Mouse (Mus musculus) neutrophil, adult 5-6 weeks (primary cell): ENCODE data around the gene Gdf7. TPM values are rescaled to one million over a fixed set of nuclear protein-coding genes. Genes with fewer than 3 reads are reported as not detected.

Experiments used
- ATAC-seq: fragments of 151-379, 151-347 bp; 2 replicates; pipeline ENCODE4 v1.8.0; 2017; ENCODE audit warnings: mild to moderate bottlenecking, moderate TSS enrichment; ENCODE audit not compliant: insufficient number of reproducible peaks, poor library complexity, low FRiP score, severe bottlenecking; ENCODE audit errors: extremely low read depth
- total RNA-seq: library from RNA; stranded (forward); fragments of 200-1000 nt; gene quantifications from 2 replicates; pipeline ENCODE4 v1.2.3, GENCODE M21; 2017

Gene Gdf7
- total RNA-seq, 1 experiment from 2014 or later = not detected

DNA sequence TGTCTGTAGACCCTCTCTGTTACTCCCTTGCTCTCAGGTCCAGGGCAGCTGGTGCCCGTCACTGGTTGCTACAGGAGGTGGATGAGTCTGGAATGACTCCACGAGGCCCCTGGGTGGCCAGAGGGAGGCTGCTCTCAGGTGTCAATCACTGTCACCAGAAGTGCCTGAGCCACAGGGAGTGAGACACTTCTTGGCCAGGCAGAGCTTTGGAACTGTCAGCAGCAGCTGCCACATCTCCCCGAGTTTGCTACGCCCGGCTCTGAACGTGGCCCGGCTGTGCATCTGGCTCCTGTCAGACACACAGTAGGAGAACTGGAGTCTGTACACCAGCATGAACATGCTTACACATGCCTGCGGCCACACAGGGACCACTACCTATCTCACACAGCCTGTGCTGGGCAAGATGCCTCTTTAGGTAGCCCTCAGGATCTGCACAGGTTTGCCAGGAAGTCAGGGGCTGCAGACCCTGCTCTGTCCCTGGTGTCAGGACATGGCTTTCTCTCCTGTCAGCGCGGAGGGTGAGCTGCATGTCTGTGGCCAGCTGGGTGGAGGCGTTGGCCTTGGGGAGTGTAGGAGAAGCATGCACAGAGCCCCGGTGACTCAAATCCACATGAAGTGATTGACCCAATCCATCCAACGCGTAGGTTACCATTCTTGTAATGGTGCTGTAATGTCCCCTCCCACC is 29.9 kb upstream of the Gdf7 start:
- ATAC-seq = no peak

DNA sequence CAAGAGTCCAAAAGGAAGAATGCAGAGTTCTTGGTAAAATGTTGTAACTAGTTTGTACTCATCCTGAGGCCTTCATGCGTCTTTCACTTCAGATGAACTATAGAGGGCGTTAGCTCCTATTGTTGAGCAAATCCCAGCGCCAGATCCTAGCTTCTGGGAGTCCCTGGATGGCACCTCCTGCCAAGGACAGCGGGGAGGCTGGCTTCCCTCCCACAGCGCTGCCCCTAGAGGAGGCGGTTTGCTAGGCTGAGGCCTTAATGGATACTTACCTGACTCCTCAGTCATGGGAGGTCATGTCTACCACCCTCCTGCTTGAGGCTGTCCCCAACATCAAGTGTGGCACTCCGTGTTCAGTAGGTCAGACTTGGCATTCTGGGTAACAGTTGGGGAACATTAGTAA is 27.5 kb upstream of the Gdf7 start:
- ATAC-seq = no peak

DNA sequence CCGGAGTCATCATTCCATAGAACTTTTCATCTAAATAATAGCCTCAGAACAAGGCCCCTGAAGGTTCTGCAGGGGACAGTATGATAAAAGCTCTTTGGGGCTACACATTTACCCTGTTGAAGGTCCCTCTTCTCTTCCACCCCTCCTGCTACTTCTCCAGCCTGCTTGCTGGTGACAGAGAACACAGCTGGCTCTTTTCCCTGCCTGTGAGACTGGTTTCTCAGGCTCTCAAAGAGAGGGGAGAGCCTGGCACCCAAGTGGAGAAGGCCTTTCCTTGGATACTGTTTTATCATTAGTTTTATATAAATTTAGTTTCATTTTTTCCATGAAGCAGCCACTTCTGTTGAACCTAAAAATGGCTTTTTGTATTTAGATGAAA is 25.9 kb upstream of the Gdf7 start:
- no peak for ATAC-seq

DNA sequence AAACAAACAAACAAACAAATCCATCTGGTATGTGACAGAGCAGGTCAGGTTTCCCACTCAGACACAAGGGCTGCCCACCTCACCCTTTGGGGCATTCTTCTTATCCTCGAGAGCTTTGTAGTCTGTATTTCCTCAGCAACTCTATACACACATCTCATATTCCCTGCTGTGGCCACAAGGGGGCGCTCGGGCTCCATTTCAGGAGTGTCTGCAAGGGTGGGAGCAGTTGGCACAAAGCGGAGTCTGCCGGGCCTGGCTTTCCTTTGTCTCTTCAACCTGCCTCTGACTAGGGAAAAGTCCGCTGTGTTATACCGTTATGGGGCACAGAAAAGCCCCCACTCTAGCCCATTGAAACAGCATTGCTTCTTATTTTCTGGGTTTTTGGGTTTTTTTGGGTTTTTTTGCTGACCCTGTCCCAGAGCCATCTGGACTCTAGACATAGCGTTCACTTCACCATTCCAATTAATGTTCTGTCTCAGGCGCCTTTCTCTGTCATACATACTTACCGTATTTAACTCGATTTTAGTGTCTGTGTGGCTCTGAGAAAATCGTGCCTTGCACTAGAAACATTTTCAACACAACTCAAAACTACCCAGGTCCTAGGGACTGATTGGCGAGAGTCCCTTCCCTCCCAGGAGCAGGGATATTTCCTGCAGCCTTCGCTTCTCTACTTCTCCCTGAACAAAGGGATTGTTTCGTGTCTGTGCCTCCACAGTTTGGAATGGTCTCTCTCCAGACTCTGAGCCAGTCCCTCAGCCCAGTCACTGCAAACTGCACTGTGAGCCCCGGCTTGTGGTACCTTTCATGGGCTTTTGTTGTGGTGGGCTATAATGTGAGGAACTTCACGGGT is 25.3 kb upstream of the Gdf7 start:
- peak; percentile 87 for ATAC-seq

DNA sequence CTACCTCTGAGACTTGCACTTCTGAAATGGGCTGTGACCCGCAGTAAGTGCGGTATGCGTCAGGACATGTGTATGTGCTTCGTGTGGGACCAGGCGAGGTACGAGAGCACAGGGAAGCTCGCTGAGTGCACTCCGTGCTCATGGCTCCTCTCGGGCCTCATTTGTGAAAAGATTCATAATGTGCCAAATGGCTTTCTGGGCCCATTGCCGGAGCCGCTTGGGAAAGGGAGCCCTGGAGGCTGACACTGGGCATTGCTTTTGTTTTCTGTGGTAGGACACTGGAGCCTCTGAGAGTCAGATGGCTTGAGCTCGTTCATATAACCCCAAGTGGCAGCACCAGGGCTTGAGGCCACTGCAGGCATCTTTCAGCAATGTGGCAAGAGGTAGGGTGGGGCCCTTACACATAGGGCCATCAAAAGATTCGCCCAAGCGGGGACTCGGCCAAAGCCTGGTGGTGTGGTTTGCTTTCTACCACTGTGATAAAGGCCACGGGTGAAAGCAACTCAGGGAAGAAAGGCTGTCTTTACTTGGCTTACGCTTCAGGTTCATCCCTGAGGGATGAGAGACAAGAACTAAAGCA is 24.3 kb upstream of the Gdf7 start:
- no peak for ATAC-seq

DNA sequence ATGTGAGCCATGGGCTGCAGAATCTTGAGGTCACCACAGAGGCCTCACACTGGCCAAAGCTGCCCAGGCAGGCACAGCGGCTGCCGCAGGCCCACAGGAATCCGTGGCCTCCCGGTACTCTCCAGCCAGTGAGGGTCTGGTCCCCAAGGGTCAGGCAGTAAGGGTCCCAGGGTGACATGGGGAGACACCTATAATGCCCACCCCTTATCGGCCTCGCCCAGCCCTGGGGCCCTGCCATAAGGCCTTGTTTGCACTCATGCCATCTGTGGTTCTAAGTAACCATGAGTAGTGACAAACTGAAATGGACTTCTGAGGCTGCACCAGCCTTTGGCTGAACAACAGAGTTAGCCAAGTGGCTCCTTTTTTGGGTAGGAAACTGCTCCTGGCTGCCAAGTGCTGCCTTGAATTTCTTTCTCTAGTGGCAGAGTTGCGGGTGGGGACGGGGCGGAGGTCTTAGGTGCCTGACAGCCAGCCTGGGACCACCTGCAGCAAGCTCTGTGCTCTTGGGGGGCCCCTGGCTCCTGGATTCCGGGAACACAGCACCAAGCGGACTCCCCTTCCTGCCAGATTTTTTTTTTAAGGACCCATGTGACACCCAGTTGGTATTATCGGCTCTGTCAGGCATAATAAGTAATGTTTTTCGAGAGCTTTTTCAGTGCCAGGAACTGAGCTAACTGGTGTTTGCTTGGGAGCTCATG is 23.6 kb upstream of the Gdf7 start:
- ATAC-seq = no peak

DNA sequence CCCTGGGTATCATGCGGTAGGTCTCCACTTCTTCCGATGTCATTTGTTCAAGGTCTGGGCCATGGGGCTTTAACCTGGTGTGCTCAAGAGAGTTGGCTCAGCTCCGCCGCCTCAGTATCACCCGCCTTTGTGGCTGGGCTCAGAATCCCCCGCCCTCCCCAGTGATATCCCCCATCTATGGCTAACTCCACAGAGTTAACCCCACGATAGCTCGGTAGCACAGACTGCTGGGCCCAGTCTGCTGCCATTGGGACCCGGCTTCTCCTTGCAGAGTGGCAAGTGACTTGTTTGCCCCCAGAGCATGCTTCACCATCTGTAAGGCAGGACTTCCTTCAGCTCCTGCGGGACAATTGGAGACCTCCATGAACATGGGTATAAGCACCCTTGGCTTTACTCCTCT is 22.3 kb upstream of the Gdf7 start:
- ATAC-seq = no peak

DNA sequence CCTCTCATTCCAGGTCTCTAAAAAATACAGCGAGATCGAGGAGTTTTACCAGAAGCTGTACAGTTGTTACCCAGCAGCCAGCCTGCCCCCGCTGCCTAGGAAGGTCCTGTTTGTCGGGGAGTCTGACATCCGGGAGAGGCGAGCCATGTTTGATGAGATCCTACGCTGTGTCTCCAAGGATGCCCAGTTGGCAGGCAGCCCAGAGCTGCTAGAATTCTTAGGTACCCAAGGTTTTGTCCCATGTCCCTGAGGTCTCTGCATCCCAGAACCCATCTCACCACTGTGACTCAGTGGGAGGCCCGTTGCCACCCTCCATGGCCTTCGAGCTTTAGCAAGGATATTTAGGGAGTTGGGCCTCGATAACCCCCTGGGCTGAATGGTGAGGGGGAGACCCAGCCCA is 19.8 kb upstream of the Gdf7 start:
- ATAC-seq = no peak

DNA sequence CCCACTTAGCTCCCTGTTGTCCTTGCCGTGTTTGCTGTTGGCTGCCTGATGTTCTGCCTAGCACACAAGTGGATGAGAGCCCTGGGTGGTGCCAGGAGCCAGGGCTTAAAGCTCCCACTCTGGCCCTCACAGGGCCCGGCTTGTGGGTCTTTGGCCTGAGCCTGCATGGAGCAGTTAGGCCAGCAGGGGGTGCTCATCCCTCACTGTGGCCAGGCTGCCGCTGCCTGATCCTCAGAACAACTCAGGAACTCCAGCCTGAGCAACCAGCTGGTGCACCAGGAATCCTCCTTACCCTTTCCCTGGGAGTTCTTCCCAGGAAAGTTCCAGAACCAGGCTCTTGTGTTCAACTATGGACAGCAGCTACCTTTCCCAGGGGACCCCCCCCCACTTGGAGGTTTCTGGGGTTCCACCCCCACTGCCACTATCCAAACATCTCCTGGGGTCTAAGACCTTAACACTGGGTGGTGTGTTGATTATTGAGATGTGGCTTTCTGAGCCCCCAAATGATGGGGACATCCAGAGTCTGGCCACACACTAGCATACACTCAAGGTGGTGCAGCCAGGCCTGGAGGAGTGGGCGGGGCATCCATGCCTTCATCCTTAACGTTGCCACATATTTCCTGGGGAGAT is 18.4 kb upstream of the Gdf7 start:
- ATAC-seq = peak; percentile 73

DNA sequence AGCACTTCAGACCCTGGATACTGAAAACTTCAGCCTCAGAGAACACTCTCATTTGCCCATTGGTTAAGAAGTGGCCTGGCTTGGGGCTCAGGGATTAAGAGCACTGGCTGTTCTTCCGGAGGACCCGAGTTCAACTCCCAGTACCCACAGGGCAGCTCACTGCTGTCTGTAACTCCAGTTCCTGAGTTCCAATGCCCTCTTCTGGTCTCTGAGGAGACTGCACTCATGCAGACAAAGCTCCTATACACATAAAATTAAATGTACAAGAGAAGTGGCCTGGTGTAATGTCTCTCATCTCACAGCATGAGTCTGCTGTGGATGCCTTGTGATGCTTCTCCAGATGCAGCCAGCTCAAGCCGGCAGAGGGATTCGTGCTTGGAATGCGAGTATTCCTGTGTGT is 14.8 kb upstream of the Gdf7 start:
- ATAC-seq = no peak

DNA sequence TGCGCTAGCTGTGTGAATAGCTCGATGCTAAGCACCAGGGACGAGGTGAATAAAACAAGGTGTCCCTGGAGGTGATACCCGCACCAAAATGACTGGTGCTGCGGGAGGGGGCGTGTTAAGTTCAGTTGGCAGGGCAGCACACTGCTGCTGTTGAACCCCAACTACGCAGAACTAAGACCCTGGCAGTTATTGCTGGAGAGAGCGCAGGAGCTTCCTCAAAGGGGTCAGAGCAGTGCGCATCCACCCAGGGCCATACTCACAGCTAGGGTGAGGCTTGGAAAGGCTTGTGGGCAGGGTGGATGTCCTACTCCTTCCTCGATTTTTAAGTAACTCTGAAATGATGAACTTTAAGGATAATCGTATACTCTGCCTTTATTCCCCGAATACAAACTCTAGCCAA is 12.0 kb upstream of the Gdf7 start:
- no peak for ATAC-seq

DNA sequence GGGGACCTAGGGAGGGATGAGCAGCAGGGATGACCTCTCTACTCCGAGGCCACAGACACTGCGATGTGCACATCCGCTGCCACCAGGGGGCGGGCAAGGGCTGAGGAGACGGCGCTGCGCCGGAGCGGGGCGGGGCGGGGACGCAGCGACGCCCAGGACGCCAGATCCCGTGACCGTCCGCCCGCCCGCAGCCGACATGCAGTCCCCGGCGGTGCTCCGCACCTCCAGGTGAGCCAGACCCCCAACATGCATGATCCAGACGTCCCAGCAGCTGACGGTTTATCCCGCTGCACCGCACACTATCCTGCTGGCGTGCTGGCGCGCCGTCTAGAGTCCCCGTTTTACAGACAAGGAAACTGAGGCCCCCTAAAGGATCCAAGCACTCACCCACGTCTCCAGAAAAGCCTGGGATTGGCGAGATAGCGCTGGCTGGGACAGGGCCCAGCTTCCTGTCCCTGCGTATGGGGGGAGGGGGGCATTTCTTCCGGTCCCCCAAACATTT is 11.6 kb upstream of the Gdf7 start, which contains the start of gene Hs1bp3:
TSS of gene Hs1bp3 (plus strand) at position 163 of the 502 bp plus-strand sequence.
- ATAC-seq = peak; percentile 82

DNA sequence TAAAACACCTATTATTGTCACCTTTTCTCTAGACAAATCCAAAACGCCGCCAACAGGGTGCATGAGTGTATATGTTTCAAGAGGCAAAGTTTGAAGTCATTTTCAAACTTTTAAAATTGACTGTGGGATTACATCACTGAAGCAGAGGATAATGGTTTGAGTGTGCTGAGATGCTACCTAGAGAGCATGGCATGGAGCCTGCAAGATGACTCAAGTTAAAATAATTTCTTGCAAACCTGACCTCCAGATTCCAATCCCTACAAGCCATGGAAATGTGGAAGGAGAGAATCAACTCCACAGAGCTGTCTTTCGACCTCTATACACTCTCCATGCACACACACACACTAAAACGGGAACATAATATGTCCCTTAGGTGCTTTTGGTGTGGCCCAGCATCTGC is 10.5 kb upstream of the Gdf7 start:
- ATAC-seq = no peak

DNA sequence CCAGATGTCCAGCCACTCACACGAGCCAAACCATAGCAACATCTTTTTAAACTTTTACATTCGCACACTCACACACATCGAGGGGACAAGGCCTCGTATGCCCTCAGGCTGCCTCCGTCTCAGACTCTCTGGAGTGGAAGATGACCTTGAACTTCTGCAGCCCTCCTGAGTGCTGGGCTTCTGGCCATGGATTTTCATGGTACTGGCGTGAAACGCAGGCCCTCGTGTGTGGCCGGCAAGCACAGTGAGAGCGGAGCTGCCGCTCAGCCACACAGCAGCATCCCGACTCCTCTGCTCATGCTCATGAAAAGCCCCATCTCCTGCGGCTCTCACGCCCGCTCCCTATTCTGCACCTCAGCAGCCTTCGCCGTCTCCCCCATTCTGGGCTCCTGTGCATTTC is 9.2 kb upstream of the Gdf7 start:
- ATAC-seq = no peak

DNA sequence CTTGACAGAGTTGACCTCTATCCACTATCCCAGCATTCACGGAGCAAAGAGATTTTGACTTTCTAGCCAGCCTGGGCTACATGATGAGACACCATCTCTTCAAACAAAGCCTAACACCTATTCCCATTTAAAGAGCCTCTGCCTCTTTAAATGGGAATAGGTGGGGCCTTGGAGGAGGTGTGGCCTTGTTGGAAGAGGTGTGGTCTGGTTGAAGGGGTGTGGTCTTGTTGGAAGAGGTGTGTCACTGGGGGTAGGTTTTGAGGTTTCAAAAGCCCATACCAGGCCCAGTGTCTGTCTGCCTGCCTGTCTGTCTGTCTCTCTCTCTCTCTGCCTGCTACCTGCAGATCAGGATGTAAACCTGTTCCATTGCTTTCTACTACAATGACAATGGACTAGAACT is 5.2 kb upstream of the Gdf7 start:
- no peak for ATAC-seq

DNA sequence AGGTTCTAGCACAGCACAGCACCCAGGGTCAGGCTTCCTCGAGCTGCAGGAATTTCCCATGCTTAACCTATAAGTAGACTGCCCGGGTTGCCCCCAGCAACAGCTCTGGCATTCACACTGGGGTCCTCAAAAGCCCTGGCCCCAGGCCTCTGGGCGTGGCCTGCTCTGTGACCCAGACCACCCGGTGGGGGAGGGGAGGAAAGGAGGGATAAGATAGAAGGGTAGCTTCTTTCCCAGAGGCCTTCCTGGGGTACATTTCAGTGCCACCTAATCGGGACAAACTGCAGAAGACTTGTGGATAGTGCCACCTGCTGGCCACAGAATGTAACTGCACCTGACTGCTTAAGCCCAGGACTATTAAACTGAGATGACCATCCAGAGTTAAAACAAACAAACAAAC is 4.7 kb upstream of the Gdf7 start:
- peak; percentile 40; the same call in 1 of the 2 replicates for ATAC-seq

DNA sequence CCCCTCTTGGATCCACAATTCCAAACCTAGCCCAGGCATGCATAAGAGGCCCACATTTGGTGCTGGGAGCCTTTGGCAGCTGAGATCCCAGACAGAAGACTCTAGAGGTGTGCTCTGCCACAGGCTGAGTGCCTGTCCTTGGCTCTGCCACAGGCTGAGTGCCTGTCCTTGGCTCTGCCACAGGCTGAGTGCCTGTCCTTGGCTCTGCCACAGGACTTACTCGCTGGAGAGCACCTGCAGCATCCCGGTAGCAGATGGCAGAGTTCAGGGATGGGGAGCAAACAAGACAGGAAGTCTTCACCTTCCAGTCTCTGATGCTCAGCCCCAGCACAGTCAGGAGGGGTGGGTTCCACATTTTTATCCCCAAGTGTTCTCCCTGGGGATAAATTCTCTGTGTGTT is 3.5 kb upstream of the Gdf7 start:
- ATAC-seq = no peak

DNA sequence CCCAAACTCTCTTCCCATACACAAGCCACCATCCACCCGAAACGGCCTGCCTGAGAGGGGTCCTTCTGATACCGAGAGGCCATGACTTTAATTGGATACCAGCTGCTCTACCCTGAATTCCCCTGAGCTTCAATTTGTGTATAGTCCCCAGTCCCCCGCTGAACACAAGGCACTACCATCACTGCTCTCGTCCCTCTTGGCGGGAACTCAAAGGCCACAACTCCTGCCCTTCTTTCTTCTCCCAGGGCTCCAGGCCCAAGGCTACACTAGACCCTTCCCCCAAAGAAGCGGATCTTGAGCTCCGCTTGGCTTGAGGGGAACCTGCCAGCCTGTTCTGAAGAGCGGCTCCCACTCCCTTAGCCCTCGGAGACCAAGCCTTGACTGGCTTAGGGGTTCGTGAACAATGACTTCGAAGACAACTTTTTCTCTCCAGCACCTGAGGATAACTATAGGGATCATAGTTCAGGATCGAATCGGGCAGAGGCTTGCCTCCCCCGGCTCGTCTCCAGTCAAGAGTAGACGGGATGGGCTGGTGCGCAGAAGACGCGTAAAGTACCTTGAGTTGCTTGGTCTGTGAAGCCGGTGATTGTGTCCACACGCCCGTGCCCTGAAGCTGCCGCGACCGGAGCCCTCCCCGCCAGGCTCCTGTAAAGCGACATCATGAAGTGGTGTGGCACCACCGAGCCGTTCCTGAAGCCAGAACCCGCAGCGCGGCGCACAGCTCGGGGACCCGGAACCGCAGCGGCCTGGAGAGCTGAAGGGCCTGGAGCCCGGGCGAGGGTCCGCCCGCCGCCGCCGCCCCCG is 541 bp downstream of the Gdf7 start:
- ATAC-seq = no peak
